Mouse (Mus musculus) liver, embryonic 14 days (tissue): Measurements from ENCODE around the gene Eif4a3. TPM values are rescaled to one million over a fixed set of nuclear protein-coding genes. Genes with fewer than 3 reads are reported as not detected.

ENCODE experiments used
- polyA plus RNA-seq: library from polyadenylated mRNA; depleted of rRNA; stranded (reverse); fragments of >200 nt; gene quantifications from 2 replicates; pipeline ENCODE4 v1.2.3, GENCODE M21; 2012; rRNA removed

Gene Eif4a3
- polyA plus RNA-seq: 102 and 104 TPM in 2 replicates

DNA sequence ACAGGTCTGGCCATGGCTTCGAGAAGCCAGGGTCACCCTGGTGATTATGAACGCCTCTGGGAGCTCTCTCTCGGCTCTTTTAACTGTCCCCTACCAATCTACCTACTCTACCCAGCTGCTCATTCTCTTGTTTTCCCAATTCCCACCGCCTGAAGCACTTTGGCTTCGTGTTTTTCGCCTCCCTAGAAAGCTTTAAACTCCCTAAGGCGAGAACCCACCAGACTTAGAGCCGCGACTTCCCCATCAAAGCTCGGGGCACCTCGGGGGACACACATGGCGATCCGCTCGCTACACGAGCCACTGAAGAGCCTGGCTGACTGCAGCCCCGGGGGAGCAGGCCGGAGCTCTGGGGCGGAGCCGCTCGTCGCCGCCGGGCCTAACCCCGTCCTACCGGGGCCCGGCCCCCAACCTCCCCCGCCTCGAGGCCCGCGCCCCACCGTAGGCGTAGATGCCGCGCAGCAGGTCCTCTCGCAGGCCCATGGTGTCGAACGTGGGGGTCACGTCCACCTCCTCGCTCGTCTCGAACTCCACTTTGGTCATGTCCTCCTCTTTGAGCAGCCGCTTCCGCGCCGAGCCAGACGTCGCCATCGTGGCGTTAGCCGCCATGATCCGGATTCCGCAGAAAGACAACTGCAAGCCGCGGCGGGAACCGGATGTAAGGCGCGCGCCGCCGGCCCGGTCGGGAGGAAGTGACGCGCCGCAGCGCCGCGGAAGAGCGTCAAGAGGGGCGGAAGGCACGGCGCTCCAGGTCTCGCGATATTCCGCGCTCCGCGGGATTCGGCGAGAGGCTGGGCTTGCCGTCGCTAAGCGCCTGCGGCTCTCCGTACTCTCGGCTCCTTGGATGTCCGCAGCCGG, at the start of gene Eif4a3:
Gene Eif4a3, minus strand, starts transcription at position 699 of the 855 bp plus-strand sequence.

DNA sequence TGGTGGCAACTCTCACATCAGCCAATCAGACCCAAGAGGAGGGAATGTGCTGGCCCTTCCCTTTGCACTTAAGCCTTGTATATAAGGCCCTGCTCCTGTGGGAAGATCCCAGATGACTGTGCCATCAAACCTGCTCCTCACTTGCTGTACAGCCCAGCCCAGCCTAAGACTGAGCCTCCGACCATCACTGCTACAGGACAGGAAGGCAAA, 7.7 kb upstream of the Eif4a3 start, which contains the start of gene Card14:
Gene Card14, plus strand, starts transcription at position 111 of the 210 bp plus-strand sequence.

DNA sequence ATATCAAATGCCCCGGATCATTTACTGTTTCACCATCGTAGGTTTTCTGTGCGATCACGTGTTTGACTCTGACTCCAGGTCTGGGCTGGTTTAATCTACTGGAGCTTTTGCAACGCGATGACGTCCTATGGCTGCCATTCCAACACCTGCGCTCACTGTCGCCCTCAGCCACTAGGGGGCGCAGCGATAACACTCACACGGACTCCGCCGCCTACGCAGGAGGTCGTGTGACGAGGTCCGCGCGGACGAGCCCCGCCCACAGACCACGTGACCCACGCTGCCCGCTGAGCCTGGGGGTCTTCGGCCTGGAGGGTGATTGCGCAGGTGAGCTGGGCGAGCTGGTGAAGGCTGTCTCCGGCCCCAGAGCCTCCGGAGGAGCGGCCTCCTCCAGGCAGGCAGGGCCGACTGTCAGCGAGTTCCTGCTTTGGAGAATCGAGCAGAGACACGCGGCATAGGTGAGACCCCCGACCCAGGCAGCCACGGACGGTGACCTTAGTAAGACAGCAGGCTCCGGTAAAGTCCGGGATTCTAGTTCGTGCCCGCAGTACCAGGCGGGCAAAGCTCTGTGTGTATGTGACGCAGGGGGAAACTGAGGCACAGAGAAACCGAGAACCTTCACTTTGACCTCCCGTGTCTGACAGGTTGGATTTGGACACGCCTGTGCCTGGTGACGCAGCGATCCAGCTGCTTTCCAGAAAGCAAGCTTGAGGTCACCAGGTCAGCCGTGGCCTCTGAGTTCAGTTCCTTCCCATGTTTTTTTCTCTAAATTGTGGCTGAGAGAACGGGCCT, 31.9 kb downstream of the Eif4a3 start, which contains the start of gene Gaa:
Gene Gaa, plus strand, starts transcription at position 120 of the 789 bp plus-strand sequence.

Other genes starting within 250 kb of the Eif4a3 start
- 2.5 and 2.9 TPM in 2 replicates for gene Cbx4, start 213.9 kb downstream of the Eif4a3 start, polyA plus RNA-seq
- gene Tbc1d16, start 71.6 kb downstream of the Eif4a3 start, polyA plus RNA-seq: 0.97 and 0.99 TPM in 2 replicates
- 0.61 and 0.63 TPM in 2 replicates for gene Ccdc40, start 71.5 kb downstream of the Eif4a3 start, polyA plus RNA-seq
- 12.8 and 14.2 TPM in 2 replicates for gene Gaa, start 32.2 kb downstream of the Eif4a3 start, polyA plus RNA-seq
- gene Card14, start 7.7 kb upstream of the Eif4a3 start, polyA plus RNA-seq: 0.18 and 0.22 TPM in 2 replicates
- gene Sgsh, start 55.4 kb upstream of the Eif4a3 start, polyA plus RNA-seq: 0.94 and 1.1 TPM in 2 replicates
- gene Slc26a11, start 55.5 kb upstream of the Eif4a3 start, polyA plus RNA-seq: 0.88 and 1.4 TPM in 2 replicates
- gene Rnf213, start 93.0 kb upstream of the Eif4a3 start, polyA plus RNA-seq: 8.1 and 13.4 TPM in 2 replicates
- 4.1 and 4.8 TPM in 2 replicates for gene Endov, start 191.3 kb upstream of the Eif4a3 start, polyA plus RNA-seq
- gene Nptx1, start 247.7 kb upstream of the Eif4a3 start, polyA plus RNA-seq: 0.01 and 0.02 TPM in 2 replicates